8 mouse cellular contexts compared by ENCODE assay signal in genomic region chr1:98179030-98179429, GRCm38 (mm10).
DNase-seq lines count a peak whose midpoint lies in the region; ATAC-seq lines count a peak whose summit lies in the region.
"Had no signal": no experiment of that assay in that cellular context is flagged by ENCODE, and none has a peak within 500 bp of the region (broad histone marks: within the 10 kb centered on the region; RNA-seq: fewer than 3 reads in every experiment).

No protein-coding gene starts in this region.

- no peaks in the 10 kb centered on the region for H3K36me3 ChIP-seq in neural tube, embryonic 15.5 days
- no peaks in the 10 kb centered on the region for H3K36me3 ChIP-seq in neural tube, embryonic 14.5 days (ENCODE audit: control insufficient read depth, insufficient read depth, low read length)
- H3K36me3 ChIP-seq: liver, embryonic 13.5 days had no signal

- no peaks in the 10 kb centered on the region for H3K9me3 ChIP-seq in neural tube, embryonic 15.5 days (replicated peaks)
- no peaks in the 10 kb centered on the region for H3K9me3 ChIP-seq in neural tube, embryonic 14.5 days (ENCODE audit: control insufficient read depth, low read length)
- H3K9me3 ChIP-seq: liver, embryonic 13.5 days had no signal

- ATAC-seq in neural tube, embryonic 15.5 days (ENCODE audit: low FRiP score), result no peak
- peak; percentile 92 for ATAC-seq in granulocyte monocyte progenitor cell, adult 5-6 weeks (replicated peaks; ENCODE audit: poor library complexity, severe bottlenecking)
- ATAC-seq in neural tube, embryonic 14.5 days (ENCODE audit: low read depth), result peak; percentile 44; the same call in 1 of the 2 replicates

- H3K9ac ChIP-seq in neural tube, embryonic 15.5 days (replicated peaks), result no peak overlapping the region
- no peak overlapping the region for H3K9ac ChIP-seq in neural tube, embryonic 14.5 days (replicated peaks; ENCODE audit: low read depth, low read length)
- H3K9ac ChIP-seq: liver, embryonic 13.5 days had no signal

- H3K27ac ChIP-seq in neural tube, embryonic 15.5 days (replicated peaks), result no peak overlapping the region
- no peak overlapping the region for H3K27ac ChIP-seq in neural tube, embryonic 14.5 days (ENCODE audit: low read depth, low read length)
- H3K27ac ChIP-seq: liver, embryonic 13.5 days had no signal

- DNase-seq in neural tube, embryonic 10.5 days (ENCODE audit: extremely low spot score, low spot score), result peak; percentile 40
- peak; percentile 23 for DNase-seq in T-cell, adult 2 months (ENCODE audit: low spot score)
- peak; percentile 9 for DNase-seq in c-Kit-positive CD71-positive TER-119-negative erythroid progenitor cells, embryonic 14.5 days (ENCODE audit: low read depth)
- peak; percentile 30 to 68 for DNase-seq in layer of hippocampus, postnatal 25 days (ENCODE audit: extremely low spot score in 1 of 2, low spot score in 1 of 2)
- DNase-seq: liver, embryonic 13.5 days had no signal

- H3K4me3 ChIP-seq in neural tube, embryonic 15.5 days (replicated peaks), result no peak overlapping the region
- no peak overlapping the region for H3K4me3 ChIP-seq in neural tube, embryonic 14.5 days (ENCODE audit: low read depth, low read length)
- H3K4me3 ChIP-seq: liver, embryonic 13.5 days had no signal

- H3K27me3 ChIP-seq in neural tube, embryonic 15.5 days (replicated peaks), result no peaks in the 10 kb centered on the region
- H3K27me3 ChIP-seq in neural tube, embryonic 14.5 days (ENCODE audit: control insufficient read depth, insufficient read depth, low read length), result no peaks in the 10 kb centered on the region
- H3K27me3 ChIP-seq: liver, embryonic 13.5 days had no signal

- no peak overlapping the region for H3K4me2 ChIP-seq in neural tube, embryonic 15.5 days
- no peak overlapping the region for H3K4me2 ChIP-seq in neural tube, embryonic 14.5 days (ENCODE audit: low read depth, low read length)
- H3K4me2 ChIP-seq: liver, embryonic 13.5 days had no signal

- peaks cover 8% of the 10 kb centered on the region for H3K4me1 ChIP-seq in neural tube, embryonic 15.5 days
- peaks cover 4% of the 10 kb centered on the region; the same call in 1 of the 2 replicates for H3K4me1 ChIP-seq in neural tube, embryonic 14.5 days (ENCODE audit: control insufficient read depth, insufficient read depth, low read length)
- H3K4me1 ChIP-seq: liver, embryonic 13.5 days had no signal

- WGBS in neural tube, embryonic 15.5 days, result 38% methylated on average over 1 of the region's 1 CpGs
- WGBS in neural tube, embryonic 14.5 days, result 16% methylated on average over 1 of the region's 1 CpGs
